Mouse (Mus musculus): ENCODE results near the gene Rprd2. TPM values are rescaled to one million over a fixed set of nuclear protein-coding genes. Genes with fewer than 3 reads are reported as not detected.

Rprd2 gene
- polyA plus RNA-seq, 1 experiment from 2014 or later: 23.5 TPM

GRCm38 (mm10) chr3:95730431-95730830 lies 88.2 kb downstream of the Rprd2 start:
- H3K4me3 ChIP-seq (ENCODE audit: low read depth, low read length): no peak overlapping the region
- H3K9ac ChIP-seq (ENCODE audit: low read length): no peak overlapping the region
- H3K9me3 ChIP-seq (ENCODE audit: control insufficient read depth, low read length): no peaks in the 10 kb centered on the region
- H3K27ac ChIP-seq (replicated peaks; ENCODE audit: low read depth, low read length): no peak overlapping the region
- ATAC-seq (ENCODE audit: insufficient number of reproducible peaks, low FRiP score, low TSS enrichment, low read depth) (no peak), DNase-seq (ENCODE audit: low spot score) (no peak)
- H3K27me3 ChIP-seq (ENCODE audit: control insufficient read depth, insufficient read depth, low read length): no peaks in the 10 kb centered on the region
- H3K4me1 ChIP-seq (ENCODE audit: control insufficient read depth, insufficient read depth, low read length): no peaks in the 10 kb centered on the region
- H3K4me2 ChIP-seq (ENCODE audit: low read depth, severe bottlenecking): no peak overlapping the region
- 70% methylated on average over 7 of the region's 7 CpGs for WGBS
- H3K36me3 ChIP-seq (ENCODE audit: control insufficient read depth, insufficient read depth, low read length): peaks cover 2% of the 10 kb centered on the region; the same call in 1 of the 2 replicates

DNA sequence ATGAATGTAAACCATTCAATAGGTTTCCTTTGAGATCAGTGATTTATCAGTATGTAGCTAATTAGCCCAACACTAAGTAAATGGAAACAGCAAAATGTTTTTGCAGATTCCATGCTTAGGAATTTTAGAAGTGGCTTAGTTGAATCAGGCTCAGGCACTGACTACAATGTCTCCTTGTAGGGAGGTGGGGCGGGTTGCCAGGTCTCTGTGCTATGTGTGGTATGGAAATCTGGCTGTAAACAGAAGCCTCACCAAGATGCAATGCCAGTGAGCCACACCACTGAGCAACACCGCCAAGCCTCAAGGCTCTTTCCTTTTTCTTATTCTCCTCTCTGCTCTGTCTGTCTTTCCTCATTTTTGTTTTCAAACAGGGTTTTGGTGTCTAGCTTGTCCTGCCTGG lies 89.8 kb downstream of the Rprd2 start:
- DNase-seq (ENCODE audit: low spot score) (no peak), ATAC-seq (ENCODE audit: insufficient number of reproducible peaks, low FRiP score, low TSS enrichment, low read depth) (no peak)
- Histone ChIP-seq H3K36me3 (ENCODE audit: control insufficient read depth, insufficient read depth, low read length) (no peaks in the 10 kb centered on the region), H3K4me1 (ENCODE audit: control insufficient read depth, insufficient read depth, low read length) (no peaks in the 10 kb centered on the region), H3K9ac (ENCODE audit: low read length) (no peak overlapping the region), H3K9me3 (ENCODE audit: control insufficient read depth, low read length) (no peaks in the 10 kb centered on the region), H3K27ac (replicated peaks; ENCODE audit: low read depth, low read length) (no peak overlapping the region), H3K4me3 (ENCODE audit: low read depth, low read length) (no peak overlapping the region), H3K4me2 (ENCODE audit: low read depth, severe bottlenecking) (no peak overlapping the region), H3K27me3 (ENCODE audit: control insufficient read depth, insufficient read depth, low read length) (no peaks in the 10 kb centered on the region)
- 76% methylated on average over 2 of the region's 2 CpGs for WGBS

GRCm38 (mm10) chr3:95726696-95727358 lies 91.8 kb downstream of the Rprd2 start:
- Histone ChIP-seq H3K9me3 (ENCODE audit: control insufficient read depth, low read length) (no peaks in the 10 kb centered on the region), H3K4me1 (ENCODE audit: control insufficient read depth, insufficient read depth, low read length) (no peaks in the 10 kb centered on the region), H3K27me3 (ENCODE audit: control insufficient read depth, insufficient read depth, low read length) (no peaks in the 10 kb centered on the region), H3K4me3 (ENCODE audit: low read depth, low read length) (no peak overlapping the region), H3K27ac (replicated peaks; ENCODE audit: low read depth, low read length) (no peak overlapping the region), H3K4me2 (ENCODE audit: low read depth, severe bottlenecking) (no peak overlapping the region), H3K36me3 (ENCODE audit: control insufficient read depth, insufficient read depth, low read length) (no peaks in the 10 kb centered on the region), H3K9ac (ENCODE audit: low read length) (no peak overlapping the region)
- WGBS: 65% methylated on average over 7 of the region's 7 CpGs
- DNase-seq (ENCODE audit: low spot score) (no peak), ATAC-seq (ENCODE audit: insufficient number of reproducible peaks, low FRiP score, low TSS enrichment, low read depth) (no peak)

GRCm38 (mm10) chr3:95725863-95726262 lies 92.8 kb downstream of the Rprd2 start:
- no peak for DNase-seq (ENCODE audit: low spot score)
- H3K4me3 ChIP-seq (ENCODE audit: low read depth, low read length): no peak overlapping the region
- no peaks in the 10 kb centered on the region for H3K4me1 ChIP-seq (ENCODE audit: control insufficient read depth, insufficient read depth, low read length)
- WGBS: 85% methylated on average over 7 of the region's 7 CpGs
- H3K27ac ChIP-seq (replicated peaks; ENCODE audit: low read depth, low read length): no peak overlapping the region
- no peak overlapping the region for H3K4me2 ChIP-seq (ENCODE audit: low read depth, severe bottlenecking)
- no peaks in the 10 kb centered on the region for H3K27me3 ChIP-seq (ENCODE audit: control insufficient read depth, insufficient read depth, low read length)
- no peak for ATAC-seq (ENCODE audit: insufficient number of reproducible peaks, low FRiP score, low TSS enrichment, low read depth)
- H3K9ac ChIP-seq (ENCODE audit: low read length): no peak overlapping the region
- no peaks in the 10 kb centered on the region for H3K36me3 ChIP-seq (ENCODE audit: control insufficient read depth, insufficient read depth, low read length)
- H3K9me3 ChIP-seq (ENCODE audit: control insufficient read depth, low read length): no peaks in the 10 kb centered on the region

GRCm38 (mm10) chr3:95722386-95722785 lies 96.3 kb downstream of the Rprd2 start:
- Histone ChIP-seq H3K27me3 (ENCODE audit: control insufficient read depth, insufficient read depth, low read length) (no peaks in the 10 kb centered on the region), H3K9me3 (ENCODE audit: control insufficient read depth, low read length) (no peaks in the 10 kb centered on the region), H3K36me3 (ENCODE audit: control insufficient read depth, insufficient read depth, low read length) (no peaks in the 10 kb centered on the region), H3K9ac (ENCODE audit: low read length) (no peak overlapping the region), H3K27ac (replicated peaks; ENCODE audit: low read depth, low read length) (no peak overlapping the region), H3K4me2 (ENCODE audit: low read depth, severe bottlenecking) (no peak overlapping the region), H3K4me1 (ENCODE audit: control insufficient read depth, insufficient read depth, low read length) (no peaks in the 10 kb centered on the region), H3K4me3 (ENCODE audit: low read depth, low read length) (no peak overlapping the region)
- DNase-seq (ENCODE audit: low spot score) (no peak), ATAC-seq (ENCODE audit: insufficient number of reproducible peaks, low FRiP score, low TSS enrichment, low read depth) (no peak)
- WGBS: 65% methylated on average over 3 of the region's 3 CpGs

- H3K27me3 ChIP-seq (ENCODE audit: control insufficient read depth, insufficient read depth, low read length): no peaks in the 10 kb centered on the region
- no peaks in the 10 kb centered on the region for H3K9me3 ChIP-seq (ENCODE audit: control insufficient read depth, low read length)
- no peak for ATAC-seq (ENCODE audit: insufficient number of reproducible peaks, low FRiP score, low TSS enrichment, low read depth)
- no peak overlapping the region for H3K4me3 ChIP-seq (ENCODE audit: low read depth, low read length)
- no peak overlapping the region for H3K27ac ChIP-seq (replicated peaks; ENCODE audit: low read depth, low read length)
- H3K36me3 ChIP-seq (ENCODE audit: control insufficient read depth, insufficient read depth, low read length): no peaks in the 10 kb centered on the region
- no peak overlapping the region for H3K9ac ChIP-seq (ENCODE audit: low read length)
- no peaks in the 10 kb centered on the region for H3K4me1 ChIP-seq (ENCODE audit: control insufficient read depth, insufficient read depth, low read length)
- WGBS: 90% methylated on average over 2 of the region's 2 CpGs
- DNase-seq (ENCODE audit: low spot score): no peak
- H3K4me2 ChIP-seq (ENCODE audit: low read depth, severe bottlenecking): no peak overlapping the region
These were observed 100.5 kb downstream of the Rprd2 start for GRCm38 (mm10) chr3:95718153-95718552.

DNA sequence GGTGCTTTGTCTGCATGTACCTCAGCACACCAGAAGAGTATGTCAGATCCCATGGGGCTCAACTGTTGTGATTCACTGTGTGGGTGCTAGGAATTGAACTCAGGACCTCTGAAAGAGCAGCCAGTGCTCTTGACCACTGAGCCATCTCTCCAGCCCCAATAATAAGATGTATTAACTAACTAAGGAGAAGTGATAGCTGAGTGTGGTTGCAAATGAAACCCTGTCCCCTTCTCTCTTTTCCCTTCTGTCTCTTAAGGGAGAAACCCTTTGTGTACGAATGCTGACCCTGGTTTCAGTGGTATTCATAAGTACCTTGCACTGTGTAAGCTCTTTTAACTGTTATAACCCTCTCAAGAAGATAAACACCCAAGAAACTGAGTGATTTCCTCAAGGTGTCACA lies 102.6 kb downstream of the Rprd2 start:
- WGBS: 78% methylated on average over 1 of the region's 1 CpGs
- DNase-seq (ENCODE audit: low spot score) (no peak), ATAC-seq (ENCODE audit: insufficient number of reproducible peaks, low FRiP score, low TSS enrichment, low read depth) (no peak)
- Histone ChIP-seq H3K4me1 (ENCODE audit: control insufficient read depth, insufficient read depth, low read length) (no peaks in the 10 kb centered on the region), H3K4me3 (ENCODE audit: low read depth, low read length) (no peak overlapping the region), H3K9me3 (ENCODE audit: control insufficient read depth, low read length) (0 out of 2 replicates have a peak, but pooled peaks cover 3% of the 10 kb centered on the region), H3K27ac (replicated peaks; ENCODE audit: low read depth, low read length) (no peak overlapping the region), H3K9ac (ENCODE audit: low read length) (no peak overlapping the region), H3K27me3 (ENCODE audit: control insufficient read depth, insufficient read depth, low read length) (no peaks in the 10 kb centered on the region), H3K4me2 (ENCODE audit: low read depth, severe bottlenecking) (no peak overlapping the region), H3K36me3 (ENCODE audit: control insufficient read depth, insufficient read depth, low read length) (no peaks in the 10 kb centered on the region)
